Mouse (Mus musculus) brain, embryonic 18.5 days (tissue): ENCODE measurements at regions not wholly inside any gene's neighbourhood (a gene's known extent, or its start where the extent isn't known, plus 50 kb on each side); places are given as distances from the start of the nearest gene placed in this dataset.

ENCODE experiments used
- DNase-seq: peaks from one replicate; pipeline ENCODE4 v3.0.0-alpha.2; 2012; ENCODE audit warnings: low read depth, low spot score

DNA sequence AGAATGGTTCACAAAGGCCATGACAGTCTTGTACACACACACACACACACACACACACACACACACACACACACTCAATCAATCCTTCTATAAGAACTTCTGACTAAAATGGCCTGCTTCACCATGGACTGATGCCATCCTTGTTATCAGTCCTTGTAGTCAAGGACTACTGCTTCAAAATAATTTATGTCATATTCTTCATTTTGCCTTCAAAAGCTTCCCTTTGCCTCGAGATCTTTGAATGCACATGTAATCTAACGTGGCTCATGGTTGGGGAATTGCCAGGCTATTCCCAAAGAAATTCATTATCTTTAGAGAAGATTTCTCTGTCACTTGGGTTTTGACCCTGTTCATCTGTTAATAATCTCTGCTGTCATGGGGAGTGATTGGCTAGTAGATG is 278.0 kb upstream of the Cdyl start:
- DNase-seq = no peak

DNA sequence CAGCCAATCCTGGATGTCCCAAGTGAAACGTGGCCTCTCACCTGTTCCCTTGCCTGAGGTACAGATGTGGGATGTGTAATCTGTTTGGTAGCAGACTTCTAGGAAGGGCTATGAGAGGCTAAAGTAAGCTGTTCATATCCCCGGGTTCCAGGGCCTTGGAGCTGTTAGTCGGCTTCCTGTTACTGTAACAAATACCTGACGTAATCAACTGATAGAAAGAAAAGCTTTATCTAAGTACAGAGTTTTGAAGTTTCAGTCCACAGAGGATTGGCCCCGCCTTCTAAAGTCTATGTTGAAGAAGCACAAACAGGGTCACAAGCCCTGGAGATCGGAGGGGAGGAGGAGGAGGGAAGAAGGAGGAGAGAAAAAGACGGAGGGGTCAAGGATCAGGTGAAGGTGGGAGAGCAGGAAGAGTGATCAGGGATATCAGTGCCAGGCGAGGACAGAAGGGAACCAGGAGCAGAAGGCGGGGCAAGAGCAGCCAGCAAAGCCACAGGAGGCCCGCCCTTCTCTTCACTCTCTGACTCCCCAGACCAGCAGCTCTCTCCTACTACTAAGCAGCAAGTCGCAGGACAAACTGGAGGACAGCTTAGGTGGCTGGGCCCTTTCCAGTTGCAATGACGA is 276.5 kb upstream of the Cdyl start:
- DNase-seq = no peak

DNA sequence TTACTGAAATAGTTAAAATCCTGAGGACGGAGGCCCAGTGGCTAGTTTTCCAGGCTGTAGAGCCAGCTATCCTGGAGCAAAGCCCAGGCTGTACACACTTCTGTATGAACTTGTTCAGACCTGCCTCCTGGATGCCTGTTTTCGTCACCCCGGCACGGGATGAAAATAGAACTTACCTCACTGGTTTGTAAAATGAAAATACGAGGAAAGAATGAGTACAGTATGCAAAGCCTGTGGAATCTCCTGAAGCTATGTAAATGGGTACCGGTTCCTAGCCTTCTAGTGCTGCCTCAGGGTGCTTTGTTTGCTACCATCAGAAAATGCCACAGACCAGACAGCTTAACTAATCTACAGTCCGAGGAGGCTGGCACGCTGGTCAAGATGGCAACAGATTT is 276.0 kb upstream of the Cdyl start:
- DNase-seq = no peak

DNA sequence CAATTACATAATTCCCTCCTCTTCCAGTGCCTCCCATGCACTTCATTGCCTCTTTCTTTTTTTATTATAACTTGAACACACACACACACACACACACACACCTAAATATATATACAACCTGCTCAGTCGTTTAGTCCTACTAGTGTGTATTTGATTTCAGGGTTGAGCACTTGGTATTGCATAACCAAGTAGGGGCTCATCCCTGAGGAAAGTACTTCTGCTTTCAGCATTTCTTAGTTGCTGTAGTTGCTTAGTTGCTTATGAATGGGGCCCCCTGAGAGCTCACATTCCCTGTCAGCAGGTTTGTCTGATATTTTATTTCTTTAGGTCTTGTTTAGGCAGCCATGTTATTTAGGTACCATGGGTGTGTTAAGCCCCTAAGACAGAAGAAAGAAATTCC is 271.3 kb upstream of the Cdyl start:
- no peak for DNase-seq

DNA sequence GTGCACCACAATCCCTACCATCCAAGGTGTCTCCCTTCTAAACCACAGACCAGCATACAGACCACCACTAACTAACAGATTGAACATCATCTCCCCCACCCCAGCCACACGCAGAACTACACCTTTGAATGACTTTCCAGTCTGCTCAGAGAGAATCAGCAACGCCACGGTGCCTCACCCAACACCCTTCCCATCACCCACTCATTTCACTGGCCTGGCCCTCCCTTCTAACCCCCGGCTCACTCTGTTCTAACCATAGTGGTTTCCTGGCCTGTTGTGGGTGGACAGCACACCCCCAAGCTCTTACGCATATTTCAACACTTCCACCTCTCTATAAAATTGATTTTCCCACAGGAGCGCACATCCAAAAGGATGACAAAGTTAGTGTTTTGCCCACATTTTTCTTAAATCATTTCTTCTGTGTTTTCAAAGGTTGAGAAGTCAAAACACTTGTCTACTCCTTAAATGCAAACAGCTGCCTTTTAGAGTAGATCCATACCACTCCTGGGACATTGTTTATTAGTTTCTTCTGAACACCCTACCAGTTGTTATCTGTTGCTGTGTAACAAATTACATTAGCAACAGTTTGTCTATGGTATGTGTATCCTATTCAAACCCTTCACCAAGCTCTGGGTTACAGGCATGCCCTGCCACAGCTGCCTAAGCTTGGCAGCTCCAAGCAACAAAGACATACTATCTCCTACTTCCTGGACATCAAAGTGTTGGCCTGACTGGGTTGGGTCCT is 269.7 kb upstream of the Cdyl start:
- DNase-seq = no peak

DNA sequence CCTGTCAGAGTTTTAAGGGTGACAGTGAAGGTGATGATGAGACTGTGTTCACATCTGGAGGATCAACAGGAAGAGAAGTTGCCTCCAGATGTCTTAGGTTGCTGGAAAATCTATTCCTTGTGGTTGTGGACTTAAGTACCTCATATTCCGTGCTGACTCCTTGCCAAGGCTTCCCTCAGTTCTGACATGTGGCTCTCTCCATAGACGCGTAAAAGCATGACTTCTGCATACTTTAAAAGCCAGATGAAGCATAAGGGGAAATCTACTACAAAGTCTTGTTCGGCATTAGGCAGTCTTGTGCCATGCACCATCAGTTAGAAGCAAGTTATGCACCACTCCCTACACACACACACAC is 269.1 kb upstream of the Cdyl start:
- no peak for DNase-seq

DNA sequence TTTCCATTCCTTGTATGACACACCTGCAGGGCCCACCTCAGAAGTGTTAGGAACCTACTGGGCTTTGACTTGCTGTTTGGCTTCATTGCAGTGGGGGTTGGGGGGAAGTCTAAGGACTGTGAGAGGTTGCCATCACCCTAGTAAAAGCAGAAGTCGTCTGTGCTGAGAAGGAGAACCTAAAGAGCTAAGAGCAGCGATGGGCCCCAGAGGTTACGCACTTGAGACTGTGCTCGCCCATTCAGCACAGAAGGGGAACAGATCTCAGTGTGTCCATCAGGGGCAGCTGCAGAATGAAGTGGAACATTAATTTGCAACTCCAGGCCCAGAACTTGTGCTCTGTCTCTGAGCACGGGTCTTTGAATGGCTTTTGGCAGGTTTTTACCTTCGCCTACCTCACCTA is 267.5 kb upstream of the Cdyl start:
- no peak for DNase-seq

DNA sequence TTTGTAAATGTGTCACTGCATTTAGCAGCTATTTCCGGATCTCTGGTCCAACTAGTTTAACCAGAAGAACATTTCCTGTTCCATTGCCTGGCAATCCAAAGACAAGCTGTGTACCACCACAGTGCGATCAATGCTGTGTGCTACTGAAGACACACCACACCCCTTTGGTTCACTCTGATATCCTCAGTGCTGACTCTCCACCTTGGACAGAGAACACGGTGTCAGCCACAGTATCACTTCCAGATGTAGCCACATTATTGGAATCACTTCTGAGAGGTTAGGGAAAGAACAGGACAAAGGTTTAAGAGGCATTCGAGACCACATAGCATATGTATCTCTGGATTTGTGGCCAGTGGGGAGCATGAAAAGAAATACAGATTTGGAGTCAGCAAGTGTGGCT is 264.4 kb upstream of the Cdyl start:
- DNase-seq = no peak

DNA sequence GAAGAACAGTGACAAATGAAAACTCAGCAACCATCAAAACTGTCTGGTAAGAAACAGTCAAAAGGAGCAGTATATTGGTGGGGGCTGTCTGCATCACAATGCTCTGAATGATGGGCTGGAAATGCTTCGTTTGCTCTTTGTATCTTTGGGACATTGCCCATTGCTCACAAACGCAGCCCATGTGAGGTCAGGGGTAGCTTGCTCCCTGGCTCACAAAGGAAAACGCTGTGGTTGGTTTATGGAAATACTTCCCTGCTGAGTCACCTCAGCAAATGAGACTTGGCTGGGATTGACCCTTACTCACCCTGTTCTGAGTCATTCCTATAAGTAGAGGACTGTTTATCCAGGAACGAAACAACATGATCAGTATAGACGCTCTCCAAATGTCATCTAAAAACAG is 264.0 kb upstream of the Cdyl start:
- no peak for DNase-seq

DNA sequence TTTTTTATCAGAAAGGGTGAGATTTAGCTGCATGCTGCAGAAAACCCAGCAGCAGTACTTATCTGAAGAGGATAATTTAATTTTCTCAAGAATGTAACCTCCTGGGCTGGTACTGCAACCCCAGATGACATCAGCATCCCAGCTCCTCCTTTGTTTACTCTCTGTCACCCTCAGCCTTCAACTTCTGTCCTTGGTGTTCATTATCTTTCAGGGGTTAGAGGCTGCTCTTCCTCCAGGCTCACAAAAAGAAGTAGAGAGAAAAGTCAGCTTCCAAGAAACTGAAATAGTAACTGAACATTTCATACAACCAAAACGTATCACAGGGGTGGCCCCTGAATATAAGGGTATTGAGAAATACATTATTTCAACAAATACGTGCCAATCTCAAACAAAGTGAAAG is 262.5 kb upstream of the Cdyl start:
- DNase-seq = no peak

DNA sequence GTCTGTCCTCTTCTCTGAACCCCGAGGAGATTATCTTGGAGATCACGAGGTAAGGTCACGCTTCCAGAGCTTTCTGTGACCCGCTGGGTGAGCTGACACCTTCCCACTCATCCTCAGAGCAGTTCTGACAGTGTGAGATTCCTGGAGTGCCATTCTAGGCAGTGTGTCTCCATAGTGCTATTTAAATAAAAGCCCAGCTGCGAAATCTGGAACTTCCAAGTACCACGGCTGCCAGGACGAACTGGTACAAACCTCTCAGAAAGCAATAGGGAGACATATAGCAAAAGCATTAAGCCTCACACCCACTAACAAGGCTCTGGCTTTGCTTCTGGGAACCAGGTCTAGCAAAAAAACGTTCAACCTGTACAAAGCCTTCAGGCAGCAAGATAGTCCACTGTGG is 261.4 kb upstream of the Cdyl start:
- DNase-seq = no peak

DNA sequence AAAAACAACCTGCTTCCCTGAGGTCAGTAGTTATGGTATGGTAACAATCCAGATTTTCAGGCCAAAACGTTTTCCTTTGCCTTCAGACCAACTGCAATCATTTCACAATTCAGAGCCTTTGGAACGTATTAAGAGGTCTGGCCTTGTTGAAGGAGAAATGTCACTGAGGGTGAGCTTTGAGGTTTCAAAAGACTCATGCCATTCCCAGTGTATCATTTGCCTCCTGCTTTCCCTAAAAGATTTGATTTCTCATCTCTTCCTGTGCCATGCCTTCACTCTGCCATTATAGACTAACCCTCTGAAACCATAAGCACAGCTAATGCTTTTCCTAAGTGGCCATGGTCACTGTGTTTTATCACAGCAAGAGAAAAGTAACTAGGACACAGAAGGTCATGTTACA is 256.8 kb upstream of the Cdyl start:
- no peak for DNase-seq

DNA sequence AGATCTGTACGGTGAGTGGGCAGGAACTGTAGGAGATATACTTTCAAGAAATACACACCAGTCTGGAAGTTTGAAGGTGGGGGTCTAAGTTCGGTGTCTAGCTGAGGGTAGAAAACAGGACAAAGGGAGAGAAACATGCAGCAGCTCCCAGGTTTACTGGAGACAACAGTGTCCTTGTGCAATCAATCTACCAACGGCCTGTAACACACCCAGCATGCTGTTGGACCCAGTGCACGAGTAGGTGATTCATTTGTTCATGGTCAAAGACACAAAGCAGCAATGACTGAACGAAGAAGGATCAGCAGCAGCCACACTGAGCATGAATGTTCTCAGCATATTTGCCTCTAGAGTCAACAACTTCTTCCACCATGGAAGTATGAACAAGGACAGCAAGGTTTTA is 255.2 kb upstream of the Cdyl start:
- no peak for DNase-seq

DNA sequence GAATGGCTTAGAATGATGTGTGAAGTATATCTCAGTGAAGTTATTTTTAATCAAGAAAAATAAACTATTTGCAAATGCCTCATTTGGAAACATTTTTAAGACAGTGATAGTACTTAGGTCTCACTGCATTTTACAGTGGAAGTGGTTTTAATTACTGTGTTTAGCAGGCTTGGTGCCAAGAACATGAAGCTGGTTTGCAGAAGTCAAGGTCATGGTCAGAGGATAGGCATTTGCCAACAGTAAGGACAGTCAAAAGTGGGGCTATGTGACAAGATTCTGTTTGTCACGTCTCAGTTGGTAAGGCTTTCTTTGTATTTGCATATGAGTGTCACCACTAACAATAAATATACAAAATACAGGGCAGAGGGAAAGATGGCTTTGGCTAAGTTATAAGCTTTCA is 254.2 kb upstream of the Cdyl start:
- DNase-seq = no peak

DNA sequence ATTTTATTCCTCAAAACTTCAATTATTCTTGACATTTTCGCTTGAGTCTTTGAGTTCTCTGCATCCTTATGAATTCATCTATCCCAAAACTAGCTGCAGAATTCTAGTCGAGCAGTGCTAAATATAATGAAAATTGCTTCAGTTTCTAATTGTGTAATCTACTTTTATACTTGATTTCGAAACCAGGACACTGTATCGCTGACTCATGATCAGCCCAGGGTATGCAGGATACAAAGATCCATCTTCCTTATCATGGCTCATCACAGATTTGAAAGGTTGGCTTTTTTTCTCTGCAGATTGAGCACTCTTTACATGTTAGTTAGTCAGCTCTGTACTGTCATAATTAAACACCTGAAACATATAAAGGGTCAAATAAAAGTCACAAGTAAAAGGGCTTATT is 242.1 kb upstream of the Cdyl start:
- no peak for DNase-seq

DNA sequence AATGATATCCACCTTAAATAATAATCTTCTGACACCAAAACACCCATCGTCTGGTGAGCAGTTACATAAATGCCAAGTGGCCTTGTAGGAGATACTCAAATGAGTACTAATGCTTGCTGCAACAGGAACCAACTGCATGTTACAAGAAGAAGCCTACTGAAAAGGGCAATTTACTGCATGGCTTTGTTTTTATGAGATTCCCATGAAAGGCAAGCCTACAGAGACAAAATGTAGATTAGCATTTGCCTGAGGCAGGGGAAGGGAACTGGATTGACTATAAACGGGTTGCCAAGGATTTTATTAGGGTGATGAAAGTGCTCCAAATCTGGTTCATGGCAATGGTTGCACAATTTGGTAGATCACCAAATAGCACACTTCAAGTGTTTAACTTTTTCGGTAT is 239.6 kb upstream of the Cdyl start:
- no peak for DNase-seq

DNA sequence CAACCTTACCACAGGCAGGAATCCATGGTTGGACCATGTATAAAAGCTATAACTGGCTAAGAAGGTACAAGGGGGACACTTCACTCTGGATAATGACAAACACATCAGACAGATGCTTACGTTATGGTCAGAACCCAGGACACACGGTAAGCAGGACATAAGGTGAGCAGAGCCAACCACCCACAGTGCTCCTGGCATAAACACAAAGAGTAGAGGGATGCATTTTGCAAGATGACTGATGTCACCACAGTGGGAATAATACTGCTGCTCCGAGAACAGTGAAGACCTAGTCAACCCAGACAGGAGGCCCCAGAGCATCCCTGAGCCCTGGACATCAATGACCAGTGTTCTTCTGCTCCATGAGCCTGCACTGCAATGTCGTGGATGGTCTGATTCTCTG is 233.6 kb upstream of the Cdyl start:
- no peak for DNase-seq

DNA sequence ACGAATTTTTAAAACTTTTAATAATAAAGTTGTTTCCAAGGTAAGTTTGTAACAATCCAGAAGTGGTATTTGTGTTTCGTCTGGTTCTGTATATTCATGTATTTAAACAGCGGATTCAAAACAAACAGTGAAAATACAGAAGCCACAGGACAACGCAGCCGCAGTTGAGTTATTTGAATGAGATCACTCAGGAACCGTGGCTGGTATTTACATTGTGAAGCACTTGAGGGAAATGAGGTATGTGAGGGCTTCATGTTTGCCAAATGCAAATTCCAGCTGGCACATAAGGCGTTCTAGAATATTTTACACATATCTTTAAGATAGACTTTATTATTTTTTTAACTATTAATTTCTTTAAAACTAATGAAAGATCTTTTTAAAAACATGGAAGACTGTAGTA is 224.5 kb upstream of the Cdyl start:
- DNase-seq = no peak

DNA sequence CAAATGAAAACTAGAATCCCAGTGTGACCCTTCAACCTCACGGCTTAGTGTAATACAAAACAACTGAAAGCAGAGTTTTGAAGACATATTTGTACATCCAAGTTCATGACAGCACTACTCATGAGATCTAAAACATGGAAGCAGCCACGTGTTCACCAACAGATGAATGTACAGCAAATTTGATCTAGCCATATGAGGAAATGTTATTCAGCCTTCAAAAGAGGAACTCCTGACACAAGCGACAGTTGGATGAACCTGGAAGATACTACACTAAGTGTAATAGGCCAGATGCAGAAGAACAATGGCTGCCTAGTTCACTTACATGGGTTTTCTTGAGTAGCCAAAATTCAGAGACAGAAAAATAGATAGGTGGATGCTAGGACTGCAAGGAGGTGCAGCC is 212.0 kb upstream of the Cdyl start:
- no peak for DNase-seq

DNA sequence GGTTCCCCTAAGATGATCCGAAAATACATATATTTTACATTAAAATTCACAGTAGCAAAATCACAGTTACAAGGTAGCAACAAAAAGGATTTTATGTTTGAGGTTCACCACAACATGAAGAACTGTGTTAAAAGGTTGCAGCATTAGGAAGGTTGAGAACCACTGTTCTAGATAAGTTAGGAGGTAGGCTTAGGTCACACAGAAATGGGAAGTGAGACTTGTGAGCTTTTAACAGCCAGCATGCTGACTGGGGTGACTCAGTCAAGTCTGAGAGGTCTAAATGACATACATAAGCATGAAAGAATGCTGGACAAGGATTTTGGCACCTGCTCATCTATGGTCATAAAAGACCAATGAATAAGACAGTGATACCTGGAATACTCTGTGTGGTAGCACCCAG is 207.2 kb upstream of the Cdyl start:
- DNase-seq = no peak

DNA sequence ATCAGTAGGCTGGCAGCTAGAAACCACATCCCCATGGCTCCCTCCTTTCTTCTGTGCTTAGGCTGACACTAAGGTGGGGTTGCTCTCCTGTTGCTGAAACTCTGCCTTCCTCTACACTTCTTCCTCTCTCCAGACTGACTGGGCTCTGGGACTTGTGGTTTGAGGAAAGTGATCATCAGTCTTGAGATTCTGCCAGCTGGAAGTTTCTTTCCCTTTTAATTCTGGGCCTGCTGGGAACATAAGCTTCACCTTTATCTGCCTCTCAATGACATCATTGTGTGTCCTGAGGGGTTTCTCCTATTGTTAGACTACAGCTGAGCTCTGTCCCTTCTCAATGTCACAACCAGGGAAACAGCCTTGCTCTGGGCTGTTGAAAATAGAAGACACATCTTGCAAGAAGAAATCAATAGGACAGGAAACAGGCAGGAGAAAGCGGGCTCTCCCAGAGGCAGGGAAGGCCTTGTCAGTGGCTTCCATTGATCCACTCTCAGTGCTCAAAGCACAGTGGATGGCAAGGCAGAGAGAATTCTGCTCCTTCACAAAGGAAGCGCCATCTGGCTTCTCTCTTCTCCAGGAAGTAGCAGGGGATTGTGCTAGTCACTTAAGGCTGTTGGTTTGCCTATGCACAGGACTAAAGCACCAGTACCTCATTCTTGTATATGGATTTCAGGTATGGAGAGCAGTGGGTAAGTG is 206.3 kb upstream of the Cdyl start:
- no peak for DNase-seq

DNA sequence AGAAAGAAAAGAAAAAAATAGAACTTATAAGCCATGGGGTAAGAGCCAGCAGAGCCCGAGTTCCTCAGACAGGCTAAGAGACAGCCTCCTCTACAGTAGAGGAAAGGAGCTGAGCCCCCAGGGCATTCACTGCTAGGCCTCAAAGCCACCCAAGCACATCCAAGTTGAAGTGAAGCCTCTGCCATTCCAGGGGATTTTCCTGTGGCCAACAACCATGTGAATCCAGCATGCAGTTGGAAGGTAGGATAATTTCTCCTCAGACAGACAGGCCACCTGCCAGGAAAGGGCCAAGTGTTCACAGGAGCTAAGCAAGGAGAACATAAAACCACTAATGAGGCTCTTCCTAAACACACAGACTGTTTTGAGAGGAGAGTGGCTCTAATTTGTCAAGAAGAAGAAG is 199.6 kb upstream of the Cdyl start:
- no peak for DNase-seq

DNA sequence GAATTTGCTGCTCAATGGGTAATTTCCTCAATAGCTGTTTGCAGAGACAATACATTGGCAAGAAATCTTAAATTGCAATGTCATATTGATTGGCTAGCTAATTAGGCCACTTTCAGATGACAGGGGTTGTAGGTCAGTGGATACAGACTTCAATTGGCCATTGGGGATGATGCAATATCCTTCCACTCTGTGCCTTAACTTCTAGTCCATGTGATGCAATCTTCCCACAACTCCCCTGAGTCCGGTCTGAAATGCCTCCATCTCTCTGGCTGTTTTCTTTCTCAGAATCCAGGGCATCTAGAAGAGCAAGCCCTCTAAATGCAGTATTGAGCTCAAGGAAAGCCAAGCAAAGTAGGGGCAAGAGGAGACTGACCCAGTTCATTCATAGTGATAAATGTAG is 196.4 kb upstream of the Cdyl start:
- no peak for DNase-seq
